Comparison of ENCODE assay signal across 8 mouse cellular contexts in genomic region chr11:54437310-54437822, GRCm38 (mm10). TPM values are rescaled to one million over a fixed set of nuclear protein-coding genes. Genes with fewer than 3 reads are reported as not detected.
DNase-seq lines count a peak whose midpoint lies in the region; ATAC-seq lines count a peak whose summit lies in the region.

No protein-coding gene starts in this region.

- ATAC-seq in heart, embryonic 12.5 days (ENCODE audit: insufficient number of reproducible peaks, low FRiP score): no peak
- ATAC-seq in hindbrain, embryonic 13.5 days (ENCODE audit: low FRiP score): no peak
- ATAC-seq in megakaryocyte, adult 5-6 weeks (ENCODE audit: poor library complexity, severe bottlenecking): 0 out of 2 replicates have a peak, but pooled peaks have one; percentile 6

- no peak overlapping the region for H3K27ac ChIP-seq in heart, embryonic 12.5 days (ENCODE audit: poor library complexity, severe bottlenecking)
- peak overlapping the region; percentile 71 for H3K27ac ChIP-seq in hindbrain, embryonic 13.5 days

- DNase-seq in heart, adult 11 months: no peak
- peak; percentile 3 for DNase-seq in R1 (ENCODE audit: low read depth, low spot score)
- no peak for DNase-seq in gastrocnemius, adult 18-20 months (ENCODE audit: low spot score)
- DNase-seq in urinary bladder, adult 18-20 months (ENCODE audit: low spot score in 2 of 2): no peak
- DNase-seq in cerebellum, adult 11-12 months: no peak

- no peaks in the 10 kb centered on the region for H3K36me3 ChIP-seq in heart, embryonic 12.5 days
- no peaks in the 10 kb centered on the region for H3K36me3 ChIP-seq in hindbrain, embryonic 13.5 days

- H3K9ac ChIP-seq in heart, embryonic 12.5 days: peak overlapping the region; percentile 67; the same call in 1 of the 2 replicates
- peak overlapping the region; percentile 69 for H3K9ac ChIP-seq in hindbrain, embryonic 13.5 days

- H3K4me2 ChIP-seq in heart, embryonic 12.5 days: peak overlapping the region; percentile 57
- peak overlapping the region; percentile 43 for H3K4me2 ChIP-seq in hindbrain, embryonic 13.5 days

- peak overlapping the region; percentile 82 for H3K4me3 ChIP-seq in heart, embryonic 12.5 days
- peak overlapping the region; percentile 63 for H3K4me3 ChIP-seq in hindbrain, embryonic 13.5 days

- H3K4me1 ChIP-seq in heart, embryonic 12.5 days (replicated peaks): peaks cover 7% of the 10 kb centered on the region; the same call in 1 of the 2 replicates
- H3K4me1 ChIP-seq in hindbrain, embryonic 13.5 days (replicated peaks): peaks cover 18% of the 10 kb centered on the region

- WGBS in heart, embryonic 12.5 days: 48% methylated on average over 8 of the region's 8 CpGs
- 64% methylated on average over 8 of the region's 8 CpGs for WGBS in hindbrain, embryonic 13.5 days

- no peaks in the 10 kb centered on the region for H3K27me3 ChIP-seq in heart, embryonic 12.5 days (replicated peaks)
- no peaks in the 10 kb centered on the region for H3K27me3 ChIP-seq in hindbrain, embryonic 13.5 days

- H3K9me3 ChIP-seq in heart, embryonic 12.5 days (replicated peaks): no peaks in the 10 kb centered on the region
- H3K9me3 ChIP-seq in hindbrain, embryonic 13.5 days: no peaks in the 10 kb centered on the region

RNA-seq across cellular contexts. Expression of gene Fnip1, which starts 0.6 kb away (rescaled TPM):
- polyA plus RNA-seq in heart, embryonic 12.5 days (2016; fragmentation: Nextera tagmentation; extraction: Ambion mirVana): 10.4 and 11.2 TPM in 2 replicates
- 10.0 and 10.7 TPM in 2 replicates for polyA plus RNA-seq in hindbrain, embryonic 13.5 days (2015; fragmentation: Nextera tagmentation; extraction: Ambion mirVana)
- 37.8 and 39.6 TPM in 2 replicates for total RNA-seq in megakaryocyte, adult 5-6 weeks (2015)
- total RNA-seq in megakaryocyte, adult 5-6 weeks (2017): 39.2 and 45.6 TPM in 2 replicates
- 10 to 100 TPM; 25.4 to 39.8 TPM for total RNA-seq in gastrocnemius, adult 18-20 months (2021)
